Mouse (Mus musculus) liver, embryonic 16.5 days (tissue): ENCODE results near the gene Mtfr1l. TPM values are rescaled to one million over a fixed set of nuclear protein-coding genes. Genes with fewer than 3 reads are reported as not detected.

Source experiments
- ATAC-seq: fragments of 200-750 bp; cut with Nextera tagmentation; 2 replicates; pipeline ENCODE4 v1.8.0; 2017; ENCODE audit warnings: low read depth, mild to moderate bottlenecking, moderate number of reproducible peaks, moderate library complexity
- H3K27ac ChIP-seq: fragments of 300-500 bp; sonication (generic); 2 replicates; pipeline ENCODE4 v1.5.1; 2014; ENCODE audit warnings: mild to moderate bottlenecking, low read length
- H3K27me3 ChIP-seq: fragments of 300-500 bp; sonication (generic); 2 replicates; pipeline ENCODE4 v1.6.1; 2014; ENCODE audit warnings: low read depth, low read length, mixed read lengths; ENCODE audit not compliant: control insufficient read depth, insufficient read depth
- H3K36me3 ChIP-seq: fragments of 300-500 bp; sonication (generic); 2 replicates; pipeline ENCODE4 v1.6.1; 2014; ENCODE audit warnings: mild to moderate bottlenecking; ENCODE audit not compliant: control insufficient read depth, insufficient read depth
- H3K4me1 ChIP-seq: fragments of 300-500 bp; sonication (generic); 2 replicates; pipeline ENCODE4 v1.6.1; 2014; ENCODE audit warnings: low read depth, low read length, mixed read lengths; ENCODE audit not compliant: control insufficient read depth
- H3K4me2 ChIP-seq: fragments of 300-500 bp; sonication (generic); 2 replicates; pipeline ENCODE4 v1.6.1; 2014; ENCODE audit warnings: low read depth, low read length, mixed read lengths
- H3K4me3 ChIP-seq: fragments of 300-500 bp; sonication (generic); 2 replicates; pipeline ENCODE4 v1.5.1; 2014; ENCODE audit warnings: low read depth, mild to moderate bottlenecking, low read length
- H3K9ac ChIP-seq: fragments of 300-500 bp; sonication (generic); 2 replicates; pipeline ENCODE4 v1.6.1; 2014; ENCODE audit warnings: low read depth, low read length
- H3K9me3 ChIP-seq: fragments of 300-500 bp; sonication (generic); replicated peaks from 2 replicates; pipeline ENCODE4 v1.6.1; 2016; ENCODE audit warnings: low read length; ENCODE audit not compliant: control insufficient read depth
- WGBS: fragments of 180-500 bp; shearing (Covaris S2); extraction: QIAGEN DNeasy Blood & Tissue Kit; methylation state at CpG from one replicate; pipeline ENCODE4 v1.1.7; 2014; ENCODE audit not compliant: insufficient replicate concordance; 5-methylcytosine and 5-hydroxymethylcytosine counted together
- polyA plus RNA-seq: library from polyadenylated mRNA; unstranded; fragments of >200 nt; fragmentation: Nextera tagmentation; extraction: Ambion mirVana; gene quantifications from 2 replicates; pipeline ENCODE4 v1.2.1, GENCODE M21; 2015

The Mtfr1l gene
- polyA plus RNA-seq, 1 experiment from 2014 or later, result 36.2 TPM

DNA sequence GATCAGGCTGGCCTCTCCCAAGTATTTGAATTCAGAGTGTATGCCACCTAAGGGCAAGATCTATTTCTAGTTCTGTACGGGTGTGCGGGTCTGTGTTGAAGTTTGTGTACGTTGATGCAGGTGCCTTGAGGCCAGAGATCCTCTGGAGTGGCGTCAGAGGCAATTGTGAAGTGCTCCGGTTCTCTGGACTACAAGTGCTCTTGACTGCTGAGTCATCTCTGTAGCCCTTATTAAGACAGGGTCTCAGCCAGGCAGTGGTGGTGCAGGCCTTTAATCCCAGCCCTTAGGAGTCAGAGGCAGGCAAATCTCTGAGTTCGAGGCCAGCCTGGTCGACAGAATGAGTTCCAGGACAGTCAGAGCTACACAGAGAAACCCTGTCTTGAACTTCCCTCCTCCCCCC is 19.6 kb downstream of the Mtfr1l start:
- Histone ChIP-seq H3K4me3 (no peak overlapping the region), H3K9me3 (no peaks in the 10 kb centered on the region), H3K27ac (no peak overlapping the region; the same call in 1 of the 2 replicates), H3K4me2 (no peak overlapping the region), H3K27me3 (no peaks in the 10 kb centered on the region), H3K9ac (no peak overlapping the region), H3K4me1 (peaks cover 43% of the 10 kb centered on the region), H3K36me3 (peaks cover 8% of the 10 kb centered on the region)
- no peak for ATAC-seq
- 55% methylated on average over 7 of the region's 7 CpGs for WGBS

DNA sequence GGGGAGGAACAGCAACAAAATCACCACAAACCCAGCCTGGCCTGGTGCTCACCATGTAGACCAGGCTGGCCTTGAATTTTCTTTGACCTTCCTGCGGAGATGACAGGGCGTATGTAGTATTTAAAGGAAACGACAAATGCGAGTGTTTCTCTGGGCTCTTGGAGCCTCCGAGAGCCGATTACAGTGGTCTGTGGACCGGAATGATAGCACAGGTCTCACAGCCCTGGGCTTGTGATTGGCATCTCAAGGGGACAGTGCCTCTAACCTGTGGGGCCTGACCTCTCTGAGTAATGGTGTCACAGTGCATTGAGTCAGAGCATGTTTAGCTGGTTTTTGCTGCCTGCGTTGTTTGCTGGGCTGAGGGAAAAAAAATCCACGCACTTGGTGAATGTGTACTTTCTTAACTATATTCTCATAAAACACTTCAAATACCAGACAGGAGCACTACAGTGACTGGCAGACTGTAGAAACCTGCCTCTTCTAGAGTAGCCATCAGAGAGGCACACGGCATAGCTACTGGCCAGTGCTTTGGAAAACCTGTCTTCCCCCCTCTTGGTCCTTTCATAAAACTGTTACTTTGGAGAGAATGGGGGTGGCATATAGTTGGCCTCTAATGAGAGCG is 20.8 kb downstream of the Mtfr1l start:
- peaks cover 47% of the 10 kb centered on the region for H3K4me1 ChIP-seq
- ATAC-seq, result no peak
- no peaks in the 10 kb centered on the region for H3K27me3 ChIP-seq
- H3K9me3 ChIP-seq, result no peaks in the 10 kb centered on the region
- peak overlapping the region; percentile 59 for H3K4me2 ChIP-seq
- peak overlapping the region; percentile 26 for H3K4me3 ChIP-seq
- H3K9ac ChIP-seq, result peak overlapping the region; percentile 41; the same call in 1 of the 2 replicates
- H3K27ac ChIP-seq, result peak overlapping the region; percentile 15; the same call in 1 of the 2 replicates
- H3K36me3 ChIP-seq, result peaks cover 5% of the 10 kb centered on the region; the same call in 1 of the 2 replicates
- WGBS, result 62% methylated on average over 11 of the region's 11 CpGs

DNA sequence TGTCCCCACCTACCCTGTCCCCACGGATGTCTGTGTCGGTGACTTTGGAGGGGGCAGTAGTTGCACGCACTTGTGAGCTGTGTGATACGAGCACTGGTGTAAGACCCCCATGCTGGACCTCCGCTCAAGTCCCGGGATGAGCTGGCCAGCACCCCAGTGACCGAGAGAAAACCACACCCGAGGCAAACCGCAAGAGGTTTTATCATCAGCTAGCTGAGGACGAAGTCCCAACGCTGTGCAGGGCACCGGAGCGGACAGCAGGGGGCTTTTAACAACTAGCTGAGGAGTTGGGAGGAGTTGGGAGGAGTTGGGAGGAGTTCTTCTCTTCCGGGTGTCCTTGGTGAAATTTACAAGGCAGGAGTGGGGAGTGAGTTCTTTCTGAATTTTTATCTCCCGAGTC is 22.4 kb downstream of the Mtfr1l start:
- H3K4me3 ChIP-seq, result peak overlapping the region; percentile 84

DNA sequence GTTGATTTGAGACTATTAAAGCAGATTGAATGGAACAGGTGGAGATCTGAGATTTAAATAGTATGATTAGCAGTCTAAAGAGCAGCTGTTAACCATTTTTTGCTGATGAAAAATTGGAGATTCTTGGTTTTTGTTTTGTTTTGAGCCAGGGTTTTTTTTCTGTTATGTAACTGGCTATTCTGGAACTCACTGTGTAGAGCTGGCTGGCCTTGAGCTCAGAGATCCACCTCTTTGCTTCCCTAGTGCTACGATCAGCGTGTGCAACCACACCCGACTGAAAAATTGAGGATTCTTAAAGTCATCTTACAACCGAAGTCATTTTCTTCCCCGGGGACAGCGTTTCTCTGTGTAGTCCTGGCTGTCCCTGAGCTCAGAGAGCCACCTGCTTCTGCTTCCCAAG is 23.5 kb downstream of the Mtfr1l start:
- peaks cover 8% of the 10 kb centered on the region; the same call in 1 of the 2 replicates for H3K36me3 ChIP-seq
- no peaks in the 10 kb centered on the region for H3K27me3 ChIP-seq
- peak overlapping the region; percentile 84 for H3K4me3 ChIP-seq
- 19% methylated on average over 6 of the region's 6 CpGs for WGBS
- peak overlapping the region; percentile 98 for H3K4me2 ChIP-seq
- H3K27ac ChIP-seq, result peak overlapping the region; percentile 88
- peaks cover 58% of the 10 kb centered on the region for H3K4me1 ChIP-seq
- H3K9me3 ChIP-seq, result no peaks in the 10 kb centered on the region
- H3K9ac ChIP-seq, result peak overlapping the region; percentile 87
- ATAC-seq, result no peak

More for the DNA sequence above, 22.4 kb downstream of the Mtfr1l start:
- Histone ChIP-seq H3K36me3 (peaks cover 5% of the 10 kb centered on the region; the same call in 1 of the 2 replicates), H3K9me3 (no peaks in the 10 kb centered on the region), H3K27me3 (no peaks in the 10 kb centered on the region), H3K4me1 (peaks cover 54% of the 10 kb centered on the region), H3K9ac (peak overlapping the region; percentile 58), H3K4me2 (peak overlapping the region; percentile 98), H3K27ac (peak overlapping the region; percentile 80)
- 6% methylated on average over 15 of the region's 15 CpGs for WGBS
- ATAC-seq, result peak; percentile 50

DNA sequence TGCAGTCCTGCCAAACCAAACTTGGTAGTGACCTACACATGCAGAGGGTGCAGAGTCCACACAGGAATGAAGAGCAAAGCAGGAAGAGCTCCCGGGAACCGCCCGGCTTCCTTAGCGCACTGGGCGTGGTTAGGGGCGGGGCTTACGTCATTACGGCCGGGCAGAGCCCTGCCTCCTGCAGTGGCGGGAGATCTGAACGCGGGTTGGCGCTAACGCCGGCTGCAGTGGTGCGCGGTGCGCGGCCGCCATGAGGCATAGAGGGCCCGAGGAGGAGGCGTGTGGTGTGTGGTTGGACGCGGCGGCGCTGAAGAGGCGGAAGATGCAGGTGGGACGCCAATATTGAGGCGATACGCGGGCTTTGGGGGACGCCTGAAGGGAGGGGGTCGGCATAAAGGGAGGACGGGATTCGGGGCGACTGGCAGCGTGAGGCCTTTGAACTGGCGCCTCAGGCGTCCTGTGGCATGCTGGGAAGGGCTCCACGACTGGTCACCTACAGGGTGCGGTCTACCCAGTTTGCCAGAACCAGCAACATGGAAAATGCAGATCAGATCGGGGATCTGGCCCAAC is 24.3 kb downstream of the Mtfr1l start, which contains the start of gene Aunip:
TSS of gene Aunip (plus strand) at position 155 of the 567 bp plus-strand sequence.
- Histone ChIP-seq H3K4me2 (peak within 1 kb of the TSS; percentile 98), H3K4me1 (peaks cover 63% of the 10 kb centered on the region), H3K9me3 (no peaks in the 10 kb centered on the region), H3K9ac (peak within 1 kb of the TSS; percentile 87), H3K27me3 (no peaks in the 10 kb centered on the region), H3K4me3 (peak within 1 kb of the TSS; percentile 84), H3K27ac (peak within 1 kb of the TSS; percentile 88), H3K36me3 (peaks cover 8% of the 10 kb centered on the region; the same call in 1 of the 2 replicates)
- under 1% methylated on average over 42 of the region's 42 CpGs for WGBS
- peak; percentile 86 for ATAC-seq

DNA sequence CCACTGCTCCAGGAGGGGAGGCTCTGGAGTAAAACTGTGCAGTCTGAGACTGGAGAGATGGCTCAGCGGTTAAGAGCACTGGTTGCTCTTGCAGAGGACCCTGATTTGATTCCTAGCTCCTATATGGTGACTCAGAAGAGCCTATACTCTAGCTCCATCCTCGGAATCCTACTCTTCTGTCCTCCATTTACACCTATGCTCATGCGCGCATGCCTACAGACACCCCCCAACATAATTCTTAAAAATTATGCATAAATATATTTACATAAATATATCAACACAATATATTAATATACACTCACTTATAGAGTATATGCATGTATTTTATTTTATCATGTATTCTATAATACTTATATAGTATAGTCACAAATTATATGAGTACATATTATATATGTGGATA is 24.8 kb downstream of the Mtfr1l start:
- ATAC-seq, result no peak
- peaks cover 64% of the 10 kb centered on the region for H3K4me1 ChIP-seq

DNA sequence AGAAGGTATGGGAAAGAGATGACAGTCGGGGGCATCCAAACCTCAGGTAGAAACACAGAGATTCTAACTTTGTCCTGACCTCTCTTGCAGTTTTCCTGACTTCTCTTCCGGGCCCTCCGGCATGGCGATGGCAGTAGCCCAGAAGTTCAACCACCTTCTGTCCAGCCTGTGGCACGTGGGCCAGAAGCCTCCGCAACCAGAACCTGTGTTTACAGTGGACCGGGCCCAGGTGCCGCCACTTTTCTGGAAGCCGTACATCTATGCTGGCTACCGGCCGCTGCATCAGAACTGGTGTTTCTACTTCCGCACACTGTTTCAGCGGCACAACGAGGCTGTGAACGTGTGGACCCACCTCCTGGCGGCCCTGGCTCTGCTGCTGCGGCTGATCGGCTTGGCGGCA is 28.5 kb downstream of the Mtfr1l start:
- no peak overlapping the region for H3K4me3 ChIP-seq
- H3K27ac ChIP-seq, result peak overlapping the region; percentile 85; the same call in 1 of the 2 replicates
- 0 out of 2 replicates have a peak, but pooled peaks cover 3% of the 10 kb centered on the region for H3K36me3 ChIP-seq
- no peak for ATAC-seq
- no peaks in the 10 kb centered on the region for H3K27me3 ChIP-seq
- H3K4me1 ChIP-seq, result peaks cover 59% of the 10 kb centered on the region
- no peaks in the 10 kb centered on the region for H3K9me3 ChIP-seq
- no peak overlapping the region for H3K9ac ChIP-seq
- WGBS, result 89% methylated on average over 19 of the region's 19 CpGs
- H3K4me2 ChIP-seq, result no peak overlapping the region

More for the DNA sequence above, 24.8 kb downstream of the Mtfr1l start:
- no peak overlapping the region for H3K9ac ChIP-seq
- peak overlapping the region; percentile 98 for H3K4me2 ChIP-seq
- H3K36me3 ChIP-seq, result peaks cover 8% of the 10 kb centered on the region; the same call in 1 of the 2 replicates
- H3K9me3 ChIP-seq, result no peaks in the 10 kb centered on the region
- 77% methylated on average over 4 of the region's 4 CpGs for WGBS
- peak overlapping the region; percentile 84 for H3K4me3 ChIP-seq
- peak overlapping the region; percentile 4; the same call in 1 of the 2 replicates for H3K27ac ChIP-seq
- H3K27me3 ChIP-seq, result no peaks in the 10 kb centered on the region

DNA sequence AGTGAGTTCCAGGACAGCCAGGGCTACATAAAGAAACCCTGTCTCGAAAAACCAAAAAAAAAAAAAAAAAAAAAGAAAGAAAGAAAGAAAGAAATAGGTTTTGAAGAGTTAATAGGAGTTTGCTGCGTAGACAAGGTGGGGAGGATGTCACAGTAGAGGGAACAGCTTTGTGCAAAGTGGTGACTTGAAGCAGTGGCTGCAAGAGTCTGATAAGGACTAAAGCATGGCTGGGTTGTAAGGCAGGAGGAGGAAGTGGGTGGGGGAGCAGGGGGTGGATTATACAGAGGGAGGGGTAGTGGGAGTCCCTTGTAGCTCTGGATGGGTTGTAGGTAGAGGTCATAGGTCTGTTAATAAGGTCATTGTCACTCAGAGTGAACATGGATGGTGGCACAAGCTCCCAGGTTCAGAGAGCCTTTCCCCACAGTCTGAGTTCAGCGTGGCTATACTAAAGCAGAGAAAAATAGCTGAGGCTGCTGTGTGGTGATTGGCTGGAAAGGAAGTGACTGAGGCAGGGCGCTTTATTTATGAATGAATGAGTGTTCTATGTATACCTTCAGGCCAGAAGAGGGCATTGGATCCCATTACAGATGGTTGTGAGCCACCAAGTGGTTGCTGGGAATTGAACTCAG is 29.1 kb downstream of the Mtfr1l start:
- peak overlapping the region; percentile 45 for H3K4me2 ChIP-seq
- peak overlapping the region; percentile 14; the same call in 1 of the 2 replicates for H3K9ac ChIP-seq
- no peak overlapping the region for H3K4me3 ChIP-seq
- H3K9me3 ChIP-seq, result no peaks in the 10 kb centered on the region
- H3K4me1 ChIP-seq, result peaks cover 59% of the 10 kb centered on the region
- H3K27me3 ChIP-seq, result no peaks in the 10 kb centered on the region
- H3K36me3 ChIP-seq, result 0 out of 2 replicates have a peak, but pooled peaks cover 3% of the 10 kb centered on the region
- peak; percentile 79 for ATAC-seq
- 27% methylated on average over 3 of the region's 4 CpGs for WGBS
- H3K27ac ChIP-seq, result peak overlapping the region; percentile 85
